Mouse (Mus musculus): Measurements from ENCODE around the gene S100b.

- TF ChIP-seq CTCF (IDR thresholded peaks at IDR 0.05; ENCODE audit: low read depth) (no peak), EP300 (IDR thresholded peaks at IDR 0.05; ENCODE audit: low read depth) (no peak)
Observed at GRCm38 (mm10) chr10:76306738-76307137, 53.1 kb downstream of the S100b start.
